Mouse (Mus musculus): ENCODE measurements around the gene Clic5. TPM values are rescaled to one million over a fixed set of nuclear protein-coding genes. Genes with fewer than 3 reads are reported as not detected.

Clic5 gene
- total and polyA plus RNA-seq, 2 experiments from 2014 or later = 17.8 to 37.0 TPM

DNA sequence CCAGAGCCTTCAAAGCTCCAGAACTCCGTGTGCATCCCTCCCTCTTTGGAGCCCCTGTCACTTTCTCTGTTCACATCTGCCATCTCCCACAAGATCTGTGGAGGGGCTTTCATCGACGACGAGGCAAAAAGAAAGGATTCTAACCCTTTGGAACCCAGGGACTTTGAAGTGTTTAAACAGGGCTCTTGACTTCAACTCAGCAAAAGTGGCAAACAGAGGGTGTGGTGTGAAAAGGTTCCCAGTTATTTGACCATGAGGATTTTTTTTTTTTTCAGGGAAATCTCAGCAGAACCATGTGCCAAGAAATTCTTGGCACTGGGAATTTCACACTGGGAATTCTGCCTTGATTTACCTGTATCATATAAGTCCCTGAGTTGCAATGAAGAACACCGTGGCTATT, 34.5 kb upstream of the Clic5 start:
- Histone ChIP-seq H3K4me1 (ENCODE audit: control insufficient read depth, insufficient read depth) (0 out of 2 replicates have a peak, but pooled peaks cover 6% of the 10 kb centered on the region), H3K27me3 (ENCODE audit: control insufficient read depth, insufficient read depth, low read length) (no peaks in the 10 kb centered on the region), H3K4me2 (ENCODE audit: low read depth, low read length) (no peak overlapping the region), H3K4me3 (ENCODE audit: low read depth, low read length) (no peak overlapping the region), H3K36me3 (replicated peaks; ENCODE audit: control insufficient read depth, insufficient read depth, low read length) (no peaks in the 10 kb centered on the region), H3K27ac (ENCODE audit: low read depth) (no peak overlapping the region), H3K9me3 (replicated peaks; ENCODE audit: control insufficient read depth, low read length) (no peaks in the 10 kb centered on the region), H3K9ac (replicated peaks; ENCODE audit: low read depth, low read length) (no peak overlapping the region)
- TF ChIP-seq EP300 (IDR thresholded peaks at IDR 0.05; ENCODE audit: low read depth) = no peak
- no peak for TF ChIP-seq CTCF (IDR thresholded peaks at IDR 0.05; ENCODE audit: low read depth)
- ATAC-seq (ENCODE audit: insufficient read depth, low read depth) (no peak), DNase-seq (ENCODE audit: low spot score) (no peak)
- 50% methylated on average over 5 of the region's 5 CpGs for WGBS

DNA sequence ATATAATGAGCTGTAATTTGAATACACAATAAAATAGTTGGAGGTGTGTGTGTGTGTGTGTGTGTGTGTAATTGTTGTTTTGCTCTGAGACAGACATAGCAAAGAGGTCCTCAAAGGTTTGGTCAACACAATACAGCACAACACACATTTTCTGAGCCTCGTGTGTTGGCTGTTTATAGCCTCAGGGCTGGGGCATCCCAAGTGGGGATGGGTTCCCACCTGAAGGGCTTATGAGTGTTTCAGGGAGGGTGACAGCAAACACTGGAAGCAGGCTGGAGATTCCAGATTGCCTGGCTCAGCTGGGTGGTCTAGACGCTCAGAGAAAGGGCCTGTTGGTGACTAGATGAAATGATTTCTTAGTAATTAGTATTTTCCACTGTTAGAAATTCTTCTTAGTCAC, 33.2 kb upstream of the Clic5 start:
- ATAC-seq (ENCODE audit: insufficient read depth, low read depth) (no peak), DNase-seq (ENCODE audit: low spot score) (no peak)
- Histone ChIP-seq H3K27ac (ENCODE audit: low read depth) (no peak overlapping the region), H3K4me1 (ENCODE audit: control insufficient read depth, insufficient read depth) (0 out of 2 replicates have a peak, but pooled peaks cover 6% of the 10 kb centered on the region), H3K4me2 (ENCODE audit: low read depth, low read length) (no peak overlapping the region), H3K9ac (replicated peaks; ENCODE audit: low read depth, low read length) (no peak overlapping the region), H3K9me3 (replicated peaks; ENCODE audit: control insufficient read depth, low read length) (no peaks in the 10 kb centered on the region), H3K27me3 (ENCODE audit: control insufficient read depth, insufficient read depth, low read length) (no peaks in the 10 kb centered on the region), H3K36me3 (replicated peaks; ENCODE audit: control insufficient read depth, insufficient read depth, low read length) (no peaks in the 10 kb centered on the region), H3K4me3 (ENCODE audit: low read depth, low read length) (no peak overlapping the region)
- no peak for TF ChIP-seq EP300 (IDR thresholded peaks at IDR 0.05; ENCODE audit: low read depth)
- no peak for TF ChIP-seq CTCF (IDR thresholded peaks at IDR 0.05; ENCODE audit: low read depth)
- WGBS = 62% methylated on average over 2 of the region's 2 CpGs

DNA sequence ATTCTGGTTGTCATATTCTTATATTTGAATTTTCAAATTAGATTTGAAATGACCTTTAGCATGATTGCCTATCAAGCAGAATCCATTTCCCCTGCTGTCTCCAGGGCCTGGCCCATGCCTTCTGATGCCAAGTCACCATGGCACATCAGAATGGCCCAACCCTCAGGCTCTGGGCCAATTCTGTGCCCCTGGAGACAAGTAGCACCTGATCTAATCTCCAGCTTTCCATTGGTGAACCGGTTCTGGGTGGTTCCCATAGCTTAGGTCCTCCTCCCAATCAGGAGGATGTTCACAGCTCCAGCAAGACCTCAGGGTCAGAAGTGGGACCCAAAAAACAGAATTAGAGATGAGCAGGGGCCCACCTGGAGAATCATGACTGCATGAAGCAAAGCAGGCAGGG, 30.2 kb upstream of the Clic5 start:
- no peak overlapping the region for H3K4me3 ChIP-seq (ENCODE audit: low read depth, low read length)
- H3K27me3 ChIP-seq (ENCODE audit: control insufficient read depth, insufficient read depth, low read length) = no peaks in the 10 kb centered on the region
- H3K4me2 ChIP-seq (ENCODE audit: low read depth, low read length) = no peak overlapping the region
- WGBS = 57% methylated on average over 1 of the region's 1 CpGs
- H3K36me3 ChIP-seq (replicated peaks; ENCODE audit: control insufficient read depth, insufficient read depth, low read length) = no peaks in the 10 kb centered on the region
- DNase-seq (ENCODE audit: low spot score) = no peak
- H3K9ac ChIP-seq (replicated peaks; ENCODE audit: low read depth, low read length) = no peak overlapping the region
- 0 out of 2 replicates have a peak, but pooled peaks cover 4% of the 10 kb centered on the region for H3K9me3 ChIP-seq (replicated peaks; ENCODE audit: control insufficient read depth, low read length)
- TF ChIP-seq CTCF (IDR thresholded peaks at IDR 0.05; ENCODE audit: low read depth) (no peak), EP300 (IDR thresholded peaks at IDR 0.05; ENCODE audit: low read depth) (no peak)
- ATAC-seq (ENCODE audit: insufficient read depth, low read depth) = no peak
- H3K27ac ChIP-seq (ENCODE audit: low read depth) = no peak overlapping the region
- no peaks in the 10 kb centered on the region for H3K4me1 ChIP-seq (ENCODE audit: control insufficient read depth, insufficient read depth)

DNA sequence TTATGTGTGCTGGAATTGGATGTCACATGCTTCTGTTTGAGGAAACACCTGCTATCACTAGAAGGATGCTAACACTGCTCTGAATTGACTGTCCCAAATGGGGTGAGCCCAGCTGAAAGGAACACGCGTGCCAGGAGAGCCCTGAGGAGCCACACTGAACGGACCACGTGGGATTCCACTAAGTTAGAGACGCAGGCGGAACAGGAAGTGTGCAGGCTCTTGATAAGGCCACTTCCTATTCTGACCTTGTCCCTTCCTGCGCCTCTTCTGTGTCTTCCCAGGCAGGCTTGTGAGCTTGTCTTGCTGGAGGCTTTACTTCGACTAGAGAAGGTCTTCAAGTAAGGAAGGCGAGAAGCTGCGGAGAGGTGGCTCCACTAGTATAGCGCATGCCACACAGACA, 27.9 kb upstream of the Clic5 start:
- TF ChIP-seq EP300 (IDR thresholded peaks at IDR 0.05; ENCODE audit: low read depth) (no peak), CTCF (IDR thresholded peaks at IDR 0.05; ENCODE audit: low read depth) (no peak)
- Histone ChIP-seq H3K4me3 (ENCODE audit: low read depth, low read length) (no peak overlapping the region), H3K27ac (ENCODE audit: low read depth) (no peak overlapping the region), H3K4me1 (ENCODE audit: control insufficient read depth, insufficient read depth) (no peaks in the 10 kb centered on the region), H3K4me2 (ENCODE audit: low read depth, low read length) (no peak overlapping the region), H3K9me3 (replicated peaks; ENCODE audit: control insufficient read depth, low read length) (0 out of 2 replicates have a peak, but pooled peaks cover 4% of the 10 kb centered on the region), H3K9ac (replicated peaks; ENCODE audit: low read depth, low read length) (no peak overlapping the region), H3K36me3 (replicated peaks; ENCODE audit: control insufficient read depth, insufficient read depth, low read length) (no peaks in the 10 kb centered on the region), H3K27me3 (ENCODE audit: control insufficient read depth, insufficient read depth, low read length) (no peaks in the 10 kb centered on the region)
- 79% methylated on average over 11 of the region's 11 CpGs for WGBS
- no peak; the same call in 1 of the 2 replicates for ATAC-seq (ENCODE audit: insufficient read depth, low read depth)
- DNase-seq (ENCODE audit: low spot score) = no peak

DNA sequence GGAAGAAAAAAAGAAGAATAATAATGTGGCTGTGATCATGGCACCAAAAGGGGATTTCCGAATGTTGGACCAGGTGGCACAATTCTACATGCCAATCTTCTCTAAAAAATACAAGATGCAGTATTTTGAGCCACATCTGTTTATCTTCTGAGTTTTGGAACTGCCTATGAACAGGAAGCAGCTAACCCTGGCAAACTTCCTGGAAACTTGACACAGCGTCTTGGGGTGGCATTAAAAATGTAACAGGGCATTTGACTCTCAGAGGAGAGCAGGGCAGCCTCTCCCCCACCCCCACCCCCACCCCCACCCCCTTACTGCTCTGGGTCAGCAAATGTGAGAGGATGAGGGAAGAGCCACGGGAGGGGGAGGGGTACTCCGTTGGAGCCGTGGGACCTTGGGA, 25.9 kb upstream of the Clic5 start:
- no peak overlapping the region for H3K4me3 ChIP-seq (ENCODE audit: low read depth, low read length)
- H3K9me3 ChIP-seq (replicated peaks; ENCODE audit: control insufficient read depth, low read length) = 0 out of 2 replicates have a peak, but pooled peaks cover 4% of the 10 kb centered on the region
- ATAC-seq (ENCODE audit: insufficient read depth, low read depth) = no peak
- 27% methylated on average over 5 of the region's 5 CpGs for WGBS
- H3K36me3 ChIP-seq (replicated peaks; ENCODE audit: control insufficient read depth, insufficient read depth, low read length) = no peaks in the 10 kb centered on the region
- H3K27ac ChIP-seq (ENCODE audit: low read depth) = no peak overlapping the region
- H3K9ac ChIP-seq (replicated peaks; ENCODE audit: low read depth, low read length) = no peak overlapping the region
- TF ChIP-seq EP300 (IDR thresholded peaks at IDR 0.05; ENCODE audit: low read depth) = no peak
- TF ChIP-seq CTCF (IDR thresholded peaks at IDR 0.05; ENCODE audit: low read depth) = no peak
- H3K4me1 ChIP-seq (ENCODE audit: control insufficient read depth, insufficient read depth) = no peaks in the 10 kb centered on the region
- no peaks in the 10 kb centered on the region for H3K27me3 ChIP-seq (ENCODE audit: control insufficient read depth, insufficient read depth, low read length)
- no peak for DNase-seq (ENCODE audit: low spot score)
- H3K4me2 ChIP-seq (ENCODE audit: low read depth, low read length) = peak overlapping the region; percentile 28

DNA sequence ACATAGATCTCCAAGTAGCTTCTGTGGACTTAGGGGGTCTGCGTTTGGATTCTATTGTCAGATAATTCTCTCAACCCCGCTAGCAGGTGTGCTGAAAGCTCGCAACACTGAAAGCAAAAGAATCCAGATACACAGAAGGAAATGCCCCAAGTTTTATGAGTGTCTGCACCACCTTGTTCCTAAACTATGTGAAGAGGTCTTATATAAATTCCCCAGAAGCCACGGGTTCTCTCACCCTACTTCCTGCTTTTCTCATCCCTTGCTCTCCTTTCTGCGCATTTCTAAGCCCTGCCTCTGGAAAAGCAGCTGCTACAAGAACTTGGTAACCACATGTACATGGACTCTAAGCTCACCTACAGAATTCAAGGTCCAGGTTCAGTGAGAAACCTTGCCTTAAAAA, 25.4 kb upstream of the Clic5 start:
- H3K27ac ChIP-seq (ENCODE audit: low read depth) = no peak overlapping the region
- H3K27me3 ChIP-seq (ENCODE audit: control insufficient read depth, insufficient read depth, low read length) = no peaks in the 10 kb centered on the region
- TF ChIP-seq EP300 (IDR thresholded peaks at IDR 0.05; ENCODE audit: low read depth) (no peak), CTCF (IDR thresholded peaks at IDR 0.05; ENCODE audit: low read depth) (no peak)
- WGBS = 53% methylated on average over 5 of the region's 5 CpGs
- peak overlapping the region; percentile 28 for H3K4me2 ChIP-seq (ENCODE audit: low read depth, low read length)
- no peak overlapping the region for H3K4me3 ChIP-seq (ENCODE audit: low read depth, low read length)
- no peak for ATAC-seq (ENCODE audit: insufficient read depth, low read depth)
- no peaks in the 10 kb centered on the region for H3K36me3 ChIP-seq (replicated peaks; ENCODE audit: control insufficient read depth, insufficient read depth, low read length)
- H3K9me3 ChIP-seq (replicated peaks; ENCODE audit: control insufficient read depth, low read length) = 0 out of 2 replicates have a peak, but pooled peaks cover 4% of the 10 kb centered on the region
- DNase-seq (ENCODE audit: low spot score) = no peak
- no peaks in the 10 kb centered on the region for H3K4me1 ChIP-seq (ENCODE audit: control insufficient read depth, insufficient read depth)
- H3K9ac ChIP-seq (replicated peaks; ENCODE audit: low read depth, low read length) = no peak overlapping the region
